Comparison of ENCODE assay signal across 19 mouse cellular contexts in the genomic region with DNA sequence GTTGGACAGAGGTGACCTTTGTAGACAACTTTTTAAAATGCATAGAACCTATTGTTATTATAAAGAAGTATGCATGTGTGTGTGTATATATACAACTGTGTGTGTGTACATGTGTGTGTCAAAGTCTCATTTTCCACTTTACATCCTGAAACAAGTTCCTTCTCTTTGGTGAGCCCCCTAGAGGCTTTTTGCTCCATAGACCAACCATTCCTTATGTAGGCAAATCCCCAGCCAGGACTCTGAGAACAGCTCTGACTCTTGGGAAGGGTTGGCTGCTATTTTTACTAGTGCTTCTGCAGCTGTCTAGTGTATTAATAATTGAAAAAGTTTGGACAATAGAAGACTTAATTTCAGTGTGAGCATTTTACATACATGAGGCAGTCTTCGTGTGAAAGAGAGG.
A peak's percentile ranks its signal among the peaks of the same experiment; 100 is the strongest.
DNase-seq lines count a peak whose midpoint lies in the region; ATAC-seq and TF ChIP-seq lines count a peak whose summit lies in the region.
"Had no signal": no experiment of that assay in that cellular context is flagged by ENCODE, and none has a peak within 500 bp of the region (broad histone marks: within the 10 kb centered on the region; RNA-seq: fewer than 3 reads in every experiment).

No protein-coding gene starts in this region.

- DNase-seq in embryo, embryonic 10.5 days (ENCODE audit: low spot score): peak; percentile 27
- no peak for DNase-seq in embryo, embryonic 9.5 days (ENCODE audit: extremely low spot score)
- DNase-seq in kidney, postnatal 0 days (ENCODE audit: low spot score): peak; percentile 34
- DNase-seq in kidney, postnatal 10 days: no peak
- no peak for DNase-seq in neural tube, embryonic 10.5 days (ENCODE audit: extremely low spot score, low spot score)
- DNase-seq in midbrain, embryonic 10.5 days (ENCODE audit: low spot score): no peak
- DNase-seq in liver, postnatal 0 days: no peak
- DNase-seq: adrenal gland, adult 8-10 months; cerebellum, adult 11-12 months; cerebellum, postnatal 25 days; gastrocnemius, postnatal 25 days; heart, postnatal 14 days; kidney, adult 18-20 months; layer of hippocampus, postnatal 36 days; lung, postnatal 36 days; right cerebral cortex, postnatal 14 days had no signal

- H3K4me3 ChIP-seq in kidney, postnatal 0 days (replicated peaks; ENCODE audit: low read depth, low read length): no peak overlapping the region
- no peak overlapping the region for H3K4me3 ChIP-seq in neural tube, embryonic 14.5 days (ENCODE audit: low read depth, low read length)
- H3K4me3 ChIP-seq in midbrain, embryonic 10.5 days: no peak overlapping the region
- no peak overlapping the region for H3K4me3 ChIP-seq in liver, postnatal 0 days (ENCODE audit: low read depth, low read length)
- H3K4me3 ChIP-seq: hindbrain, embryonic 15.5 days had no signal

- H3K27ac ChIP-seq in kidney, postnatal 0 days: no peak overlapping the region
- peak overlapping the region; percentile 28; the same call in 1 of the 2 replicates for H3K27ac ChIP-seq in neural tube, embryonic 14.5 days (ENCODE audit: low read depth, low read length)
- H3K27ac ChIP-seq in midbrain, embryonic 10.5 days (replicated peaks): no peak overlapping the region
- no peak overlapping the region for H3K27ac ChIP-seq in liver, postnatal 0 days (ENCODE audit: low read depth)
- H3K27ac ChIP-seq: hindbrain, embryonic 15.5 days; liver, embryonic 14.5 days had no signal

- no peak for TF ChIP-seq EP300 in liver, postnatal 0 days (IDR thresholded peaks at IDR 0.05; ENCODE audit: low read depth)

- H3K9me3 ChIP-seq in kidney, postnatal 0 days (replicated peaks; ENCODE audit: low read length): no peaks in the 10 kb centered on the region
- H3K9me3 ChIP-seq in neural tube, embryonic 14.5 days (ENCODE audit: control insufficient read depth, low read length): no peaks in the 10 kb centered on the region
- no peaks in the 10 kb centered on the region for H3K9me3 ChIP-seq in midbrain, embryonic 10.5 days (replicated peaks)
- H3K9me3 ChIP-seq in liver, postnatal 0 days (ENCODE audit: low read length): no peaks in the 10 kb centered on the region
- H3K9me3 ChIP-seq: hindbrain, embryonic 15.5 days had no signal

- ATAC-seq in kidney, postnatal 0 days (replicated peaks; ENCODE audit: low FRiP score, low read depth): no peak
- no peak for ATAC-seq in neural tube, embryonic 14.5 days (ENCODE audit: low read depth)
- ATAC-seq in liver, postnatal 0 days: no peak

- H3K9ac ChIP-seq in kidney, postnatal 0 days (ENCODE audit: low read depth, low read length): no peak overlapping the region
- no peak overlapping the region for H3K9ac ChIP-seq in neural tube, embryonic 14.5 days (replicated peaks; ENCODE audit: low read depth, low read length)
- no peak overlapping the region for H3K9ac ChIP-seq in liver, postnatal 0 days (replicated peaks)
- H3K9ac ChIP-seq: hindbrain, embryonic 15.5 days; liver, embryonic 14.5 days had no signal

- WGBS in kidney, postnatal 0 days: 88% methylated on average over 1 of the region's 1 CpGs
- 69% methylated on average over 1 of the region's 1 CpGs for WGBS in neural tube, embryonic 14.5 days
- 94% methylated on average over 1 of the region's 1 CpGs for WGBS in midbrain, embryonic 10.5 days
- WGBS in liver, postnatal 0 days (ENCODE audit: insufficient replicate concordance): 77% methylated on average over 1 of the region's 1 CpGs

- H3K36me3 ChIP-seq in kidney, postnatal 0 days (ENCODE audit: insufficient read depth, low read length): no peaks in the 10 kb centered on the region
- no peaks in the 10 kb centered on the region for H3K36me3 ChIP-seq in neural tube, embryonic 14.5 days (ENCODE audit: control insufficient read depth, insufficient read depth, low read length)
- H3K36me3 ChIP-seq in midbrain, embryonic 10.5 days: peaks cover 8% of the 10 kb centered on the region; the same call in 1 of the 2 replicates
- no peaks in the 10 kb centered on the region for H3K36me3 ChIP-seq in liver, postnatal 0 days (replicated peaks; ENCODE audit: insufficient read depth, low read length)
- H3K36me3 ChIP-seq: hindbrain, embryonic 15.5 days had no signal

- H3K4me1 ChIP-seq in kidney, postnatal 0 days (replicated peaks; ENCODE audit: insufficient read depth, low read length): no peaks in the 10 kb centered on the region
- H3K4me1 ChIP-seq in neural tube, embryonic 14.5 days (ENCODE audit: control insufficient read depth, insufficient read depth, low read length): peaks cover 20% of the 10 kb centered on the region; the same call in 1 of the 2 replicates
- H3K4me1 ChIP-seq in midbrain, embryonic 10.5 days: peaks cover 70% of the 10 kb centered on the region
- H3K4me1 ChIP-seq in liver, postnatal 0 days (ENCODE audit: insufficient read depth): no peaks in the 10 kb centered on the region

- TF ChIP-seq CTCF in kidney, postnatal 0 days (IDR thresholded peaks at IDR 0.05; ENCODE audit: low read depth): peak; percentile 40; the same call in 1 of the 2 replicates
- TF ChIP-seq CTCF in liver, postnatal 0 days (IDR thresholded peaks at IDR 0.05; ENCODE audit: low read depth): no peak

- H3K4me2 ChIP-seq in kidney, postnatal 0 days (ENCODE audit: low read length): no peak overlapping the region
- H3K4me2 ChIP-seq in neural tube, embryonic 14.5 days (ENCODE audit: low read depth, low read length): no peak overlapping the region
- no peak overlapping the region for H3K4me2 ChIP-seq in liver, postnatal 0 days (ENCODE audit: low read depth, low read length)
- H3K4me2 ChIP-seq: hindbrain, embryonic 15.5 days had no signal

- H3K27me3 ChIP-seq in kidney, postnatal 0 days (ENCODE audit: insufficient read depth, low read length): no peaks in the 10 kb centered on the region
- no peaks in the 10 kb centered on the region for H3K27me3 ChIP-seq in neural tube, embryonic 14.5 days (ENCODE audit: control insufficient read depth, insufficient read depth, low read length)
- no peaks in the 10 kb centered on the region for H3K27me3 ChIP-seq in midbrain, embryonic 10.5 days (ENCODE audit: low read depth, poor library complexity, severe bottlenecking)
- no peaks in the 10 kb centered on the region for H3K27me3 ChIP-seq in liver, postnatal 0 days (ENCODE audit: insufficient read depth, low read length)
- H3K27me3 ChIP-seq: hindbrain, embryonic 15.5 days had no signal

Comparison
In these comparisons a context has a peak if more than half of its experiments do, and no peak if none do; other contexts are left out.
1. DNase-seq: peak in embryo, embryonic 10.5 days (single experiment) and kidney, postnatal 0 days (single experiment); none in embryo, embryonic 9.5 days (single experiment), kidney, postnatal 10 days (single experiment), neural tube, embryonic 10.5 days (single experiment), midbrain, embryonic 10.5 days (single experiment) and liver, postnatal 0 days (single experiment).